Mouse (Mus musculus) liver, embryonic 13.5 days (tissue): ENCODE measurements around the gene Gse1. TPM values are rescaled to one million over a fixed set of nuclear protein-coding genes. Genes with fewer than 3 reads are reported as not detected.
A peak's percentile ranks its signal among the peaks of the same experiment; 100 is the strongest.

ENCODE experiments used
- ATAC-seq: fragments of 200-750 bp; cut with Nextera tagmentation; 2 replicates; pipeline ENCODE4 v1.8.0; 2017; ENCODE audit warnings: low read depth, mild to moderate bottlenecking, moderate number of reproducible peaks, moderate library complexity
- DNase-seq: peaks from one replicate; pipeline ENCODE4 v3.0.0; 2022
- H3K27ac ChIP-seq: fragments of 300-500 bp; sonication (generic); 2 replicates; pipeline ENCODE4 v1.5.1; 2015; ENCODE audit warnings: moderate library complexity, mild to moderate bottlenecking, inconsistent platforms
- H3K27me3 ChIP-seq: fragments of 300-500 bp; sonication (generic); 2 replicates; pipeline ENCODE4 v1.6.1; 2015; ENCODE audit warnings: mild to moderate bottlenecking, inconsistent platforms
- H3K36me3 ChIP-seq: fragments of 300-500 bp; sonication (generic); 2 replicates; pipeline ENCODE4 v1.6.1; 2015; ENCODE audit warnings: mild to moderate bottlenecking, inconsistent platforms
- H3K4me1 ChIP-seq: fragments of 300-500 bp; sonication (generic); replicated peaks from 2 replicates; pipeline ENCODE4 v1.6.1; 2015; ENCODE audit warnings: inconsistent platforms
- H3K4me2 ChIP-seq: fragments of 300-500 bp; sonication (generic); 2 replicates; pipeline ENCODE4 v1.6.1; 2015; ENCODE audit warnings: inconsistent platforms, mild to moderate bottlenecking, moderate library complexity
- H3K4me3 ChIP-seq: fragments of 300-500 bp; sonication (generic); replicated peaks from 2 replicates; pipeline ENCODE4 v1.5.1; 2015; ENCODE audit warnings: mild to moderate bottlenecking, inconsistent platforms
- H3K9ac ChIP-seq: fragments of 300-500 bp; sonication (generic); 2 replicates; pipeline ENCODE4 v1.6.1; 2015; ENCODE audit warnings: mild to moderate bottlenecking, inconsistent platforms
- H3K9me3 ChIP-seq: fragments of 300-500 bp; sonication (generic); replicated peaks from 2 replicates; pipeline ENCODE4 v1.6.1; 2016; ENCODE audit warnings: inconsistent platforms
- WGBS: fragments of 180-500 bp; shearing (Covaris S2); methylation state at CpG from one replicate; pipeline ENCODE4 v1.1.7; 2015; ENCODE audit not compliant: insufficient replicate concordance; 5-methylcytosine and 5-hydroxymethylcytosine counted together
- polyA plus RNA-seq: library from polyadenylated mRNA; unstranded; fragments of >200 nt; fragmentation: Nextera tagmentation; extraction: Ambion mirVana; gene quantifications from 2 replicates; pipeline ENCODE4 v1.2.1, GENCODE M21; 2015

The Gse1 gene
- polyA plus RNA-seq, 1 experiment from 2014 or later = 8.3 TPM

DNA sequence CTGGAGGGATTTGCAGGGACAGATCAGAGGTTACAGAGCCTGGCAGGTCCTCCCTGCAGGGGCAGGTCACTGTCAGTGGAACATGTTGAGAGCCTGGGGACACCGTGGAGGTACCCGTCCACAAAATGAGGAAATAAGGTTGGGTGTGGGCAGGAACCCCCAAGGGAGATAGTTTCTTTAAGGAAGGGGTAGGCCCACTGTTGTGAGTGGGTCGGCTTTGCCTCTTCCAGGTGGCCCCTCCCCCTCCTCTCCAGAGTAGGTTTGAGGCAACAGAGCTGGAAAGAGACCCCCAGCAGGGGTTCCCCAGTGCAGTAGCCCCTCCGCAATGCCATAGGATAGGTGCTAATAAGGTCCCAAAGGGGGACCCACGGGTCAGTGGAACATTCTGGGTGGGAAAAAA lies 274.2 kb downstream of the Gse1 start:
- ATAC-seq (no peak), DNase-seq (no peak)
- no peaks in the 10 kb centered on the region for H3K9me3 ChIP-seq
- peak overlapping the region; percentile 21; the same call in 1 of the 2 replicates for H3K4me2 ChIP-seq
- H3K9ac ChIP-seq = peak overlapping the region; percentile 3; the same call in 1 of the 2 replicates
- WGBS = 29% methylated on average over 5 of the region's 5 CpGs
- H3K27me3 ChIP-seq = no peaks in the 10 kb centered on the region
- no peak overlapping the region for H3K4me3 ChIP-seq
- H3K27ac ChIP-seq = peak overlapping the region; percentile 50; the same call in 1 of the 2 replicates
- H3K36me3 ChIP-seq = peaks cover 22% of the 10 kb centered on the region
- H3K4me1 ChIP-seq = peaks cover 97% of the 10 kb centered on the region

DNA sequence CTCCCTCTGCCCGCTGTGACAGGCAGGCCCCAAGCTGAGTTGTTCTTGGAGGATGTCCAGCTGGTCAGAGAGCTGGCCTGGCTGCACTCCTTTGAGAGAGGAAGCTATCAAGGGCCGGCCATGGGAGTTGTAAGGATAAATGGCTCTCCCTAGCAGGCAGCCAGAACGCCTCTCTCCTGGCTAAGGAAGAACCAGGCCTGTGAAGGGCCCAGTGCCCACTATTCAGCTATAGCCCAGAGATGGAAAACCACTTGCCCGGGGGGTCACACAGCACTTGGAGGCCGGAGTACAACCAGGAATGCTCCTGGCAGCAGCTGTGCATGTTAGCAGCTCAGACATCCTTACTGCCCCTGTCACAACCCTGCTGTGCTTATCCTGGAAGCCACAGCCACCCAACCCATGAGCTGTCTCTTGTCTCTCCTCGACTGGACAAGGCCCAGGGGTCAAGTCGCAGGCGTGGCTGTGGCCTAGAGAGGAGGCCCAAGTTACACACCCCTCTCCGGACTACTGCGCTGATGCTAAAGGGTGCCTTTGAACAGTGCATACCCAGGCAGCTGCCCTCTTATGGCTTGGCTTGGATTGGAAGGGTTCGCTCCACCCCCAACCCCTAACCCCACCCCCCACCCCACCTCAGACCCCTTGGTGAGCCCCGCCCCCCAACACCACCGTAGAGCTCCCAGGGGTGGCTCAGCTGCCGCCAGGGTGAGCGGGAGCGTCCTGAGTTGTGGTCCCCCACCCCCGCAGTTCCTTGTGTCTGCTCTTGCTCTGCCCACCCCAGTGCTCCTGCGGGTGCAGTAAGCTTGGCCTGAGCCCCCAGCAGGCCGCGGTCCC lies 276.2 kb downstream of the Gse1 start:
- WGBS = 22% methylated on average over 20 of the region's 20 CpGs

DNA sequence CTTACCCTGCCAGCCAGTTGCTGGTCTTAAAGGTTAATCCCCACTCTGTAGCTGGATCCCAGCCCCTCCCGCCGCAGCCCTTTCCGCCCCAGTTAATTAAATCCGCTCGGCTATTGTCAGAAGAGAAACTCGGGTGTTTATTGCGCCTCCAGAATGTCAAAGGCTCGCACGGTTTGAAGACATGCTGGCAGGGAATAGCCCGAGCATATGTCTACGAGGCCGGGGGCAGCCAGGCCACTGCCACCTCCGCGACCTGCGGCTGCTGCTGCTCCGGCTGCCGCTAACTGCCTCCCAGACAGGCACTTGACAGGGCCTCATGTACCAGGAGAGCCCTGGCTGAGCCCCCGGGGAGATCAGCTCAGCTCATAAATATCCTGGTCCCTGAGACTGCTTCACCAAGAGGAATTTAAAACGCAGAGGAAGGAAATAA lies 276.8 kb downstream of the Gse1 start:
- H3K9me3 ChIP-seq = no peaks in the 10 kb centered on the region
- H3K36me3 ChIP-seq = peaks cover 25% of the 10 kb centered on the region
- H3K9ac ChIP-seq = peak overlapping the region; percentile 56
- no peaks in the 10 kb centered on the region for H3K27me3 ChIP-seq
- H3K4me1 ChIP-seq = peaks cover 97% of the 10 kb centered on the region
- H3K4me3 ChIP-seq = peak overlapping the region; percentile 13; the same call in 1 of the 2 replicates
- no peak for ATAC-seq
- no peak for DNase-seq
- WGBS = 17% methylated on average over 19 of the region's 19 CpGs
- H3K27ac ChIP-seq = peak overlapping the region; percentile 35
- peak overlapping the region; percentile 52 for H3K4me2 ChIP-seq

More for the DNA sequence above, 276.2 kb downstream of the Gse1 start:
- Histone ChIP-seq H3K36me3 (peaks cover 25% of the 10 kb centered on the region), H3K9ac (peak overlapping the region; percentile 56), H3K4me1 (peaks cover 97% of the 10 kb centered on the region), H3K27ac (peak overlapping the region; percentile 60), H3K4me3 (peak overlapping the region; percentile 13), H3K27me3 (no peaks in the 10 kb centered on the region), H3K4me2 (peak overlapping the region; percentile 52), H3K9me3 (no peaks in the 10 kb centered on the region)
- ATAC-seq (peak; percentile 6; the same call in 1 of the 2 replicates), DNase-seq (no peak)

DNA sequence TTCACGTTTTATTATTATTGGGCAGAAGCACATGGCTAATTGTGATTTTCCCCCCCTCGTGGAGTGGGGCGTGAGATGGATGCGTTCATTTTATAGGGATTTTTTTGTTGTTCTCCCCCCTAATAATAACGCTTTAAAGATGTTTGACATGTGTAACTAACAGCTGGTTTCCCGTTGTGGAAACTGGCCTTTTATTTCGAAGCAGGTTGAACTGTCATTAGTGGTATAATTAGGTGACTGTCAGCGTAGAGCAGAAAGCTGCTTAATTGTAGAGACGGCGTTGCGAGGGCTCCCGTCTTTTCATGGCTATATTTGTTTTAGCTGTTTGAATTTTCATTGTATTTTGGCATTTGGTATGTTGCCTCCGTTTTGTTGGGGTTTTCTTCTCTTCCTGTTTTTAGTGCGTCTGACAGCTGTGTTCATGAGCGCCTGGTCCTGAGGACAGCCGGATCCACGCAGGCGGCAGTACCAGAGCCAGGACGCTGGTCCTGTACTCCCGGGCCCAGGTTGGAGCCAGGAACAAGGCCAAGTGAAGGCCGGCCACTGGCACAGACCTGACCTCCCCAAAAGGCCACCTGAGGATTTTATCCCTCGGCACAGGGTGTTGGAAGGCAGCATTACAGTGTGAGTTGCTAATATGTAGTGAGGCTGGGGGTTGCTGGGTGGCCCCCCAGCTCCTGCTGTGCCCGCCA lies 277.5 kb downstream of the Gse1 start:
- Histone ChIP-seq H3K4me1 (peaks cover 97% of the 10 kb centered on the region), H3K27ac (peak overlapping the region; percentile 39; the same call in 1 of the 2 replicates), H3K36me3 (peaks cover 23% of the 10 kb centered on the region), H3K4me2 (no peak overlapping the region; the same call in 1 of the 2 replicates), H3K9me3 (no peaks in the 10 kb centered on the region), H3K9ac (peak overlapping the region; percentile 56; the same call in 1 of the 2 replicates), H3K4me3 (no peak overlapping the region), H3K27me3 (no peaks in the 10 kb centered on the region)
- 67% methylated on average over 23 of the region's 23 CpGs for WGBS
- DNase-seq (no peak), ATAC-seq (no peak)

DNA sequence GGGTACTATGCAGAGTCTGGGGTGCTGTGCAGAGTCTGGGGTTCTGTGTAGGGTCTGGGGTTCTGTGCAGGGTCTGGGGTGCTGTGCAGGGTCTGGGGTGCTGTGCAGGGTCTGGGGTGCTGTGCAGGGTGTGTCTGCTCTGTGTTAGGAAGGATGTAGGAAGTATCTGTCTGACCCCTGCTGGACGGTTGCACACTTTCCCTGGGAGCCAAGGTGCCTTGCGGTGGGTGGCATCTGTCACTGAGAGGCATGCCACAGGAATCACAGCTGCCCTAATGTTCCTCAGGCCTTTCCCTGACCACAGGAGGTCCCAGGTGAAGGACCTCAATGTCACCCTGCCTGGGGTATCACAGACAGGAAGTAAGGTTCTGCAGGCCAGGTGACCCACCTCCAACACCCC lies 278.3 kb downstream of the Gse1 start:
- Histone ChIP-seq H3K4me1 (peaks cover 97% of the 10 kb centered on the region), H3K4me3 (no peak overlapping the region), H3K27me3 (no peaks in the 10 kb centered on the region), H3K36me3 (peaks cover 21% of the 10 kb centered on the region), H3K9ac (no peak overlapping the region), H3K9me3 (no peaks in the 10 kb centered on the region), H3K4me2 (no peak overlapping the region), H3K27ac (0 out of 2 replicates have a peak overlapping the region, but pooled peaks have one; percentile 39)
- ATAC-seq (no peak), DNase-seq (no peak)
- WGBS = 66% methylated on average over 2 of the region's 2 CpGs

DNA sequence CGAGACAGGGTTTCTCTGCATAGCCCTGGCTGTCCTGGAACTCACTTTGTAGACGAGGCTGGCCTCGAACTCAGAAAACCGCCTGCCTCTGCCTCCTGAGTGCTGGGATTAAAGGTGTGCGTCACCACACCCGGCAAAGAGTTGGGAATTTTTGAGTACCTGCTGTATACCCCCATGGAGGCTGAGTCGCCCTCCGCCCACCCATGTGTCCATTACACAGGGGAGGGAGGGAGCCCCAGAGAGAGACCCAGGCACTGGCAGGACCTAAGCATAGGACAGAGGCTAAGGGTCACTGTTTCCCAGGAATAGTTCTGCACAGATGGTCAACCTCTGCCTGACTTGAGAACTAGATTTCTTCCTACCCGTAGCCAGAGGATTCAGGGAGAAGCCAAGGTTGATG lies 279.0 kb downstream of the Gse1 start:
- Histone ChIP-seq H3K4me1 (peaks cover 97% of the 10 kb centered on the region), H3K36me3 (peaks cover 24% of the 10 kb centered on the region), H3K9ac (no peak overlapping the region), H3K9me3 (no peaks in the 10 kb centered on the region), H3K4me2 (no peak overlapping the region), H3K4me3 (no peak overlapping the region), H3K27ac (peak overlapping the region; percentile 19; the same call in 1 of the 2 replicates), H3K27me3 (no peaks in the 10 kb centered on the region)
- 86% methylated on average over 9 of the region's 9 CpGs for WGBS
- ATAC-seq = no peak
- DNase-seq = no peak

DNA sequence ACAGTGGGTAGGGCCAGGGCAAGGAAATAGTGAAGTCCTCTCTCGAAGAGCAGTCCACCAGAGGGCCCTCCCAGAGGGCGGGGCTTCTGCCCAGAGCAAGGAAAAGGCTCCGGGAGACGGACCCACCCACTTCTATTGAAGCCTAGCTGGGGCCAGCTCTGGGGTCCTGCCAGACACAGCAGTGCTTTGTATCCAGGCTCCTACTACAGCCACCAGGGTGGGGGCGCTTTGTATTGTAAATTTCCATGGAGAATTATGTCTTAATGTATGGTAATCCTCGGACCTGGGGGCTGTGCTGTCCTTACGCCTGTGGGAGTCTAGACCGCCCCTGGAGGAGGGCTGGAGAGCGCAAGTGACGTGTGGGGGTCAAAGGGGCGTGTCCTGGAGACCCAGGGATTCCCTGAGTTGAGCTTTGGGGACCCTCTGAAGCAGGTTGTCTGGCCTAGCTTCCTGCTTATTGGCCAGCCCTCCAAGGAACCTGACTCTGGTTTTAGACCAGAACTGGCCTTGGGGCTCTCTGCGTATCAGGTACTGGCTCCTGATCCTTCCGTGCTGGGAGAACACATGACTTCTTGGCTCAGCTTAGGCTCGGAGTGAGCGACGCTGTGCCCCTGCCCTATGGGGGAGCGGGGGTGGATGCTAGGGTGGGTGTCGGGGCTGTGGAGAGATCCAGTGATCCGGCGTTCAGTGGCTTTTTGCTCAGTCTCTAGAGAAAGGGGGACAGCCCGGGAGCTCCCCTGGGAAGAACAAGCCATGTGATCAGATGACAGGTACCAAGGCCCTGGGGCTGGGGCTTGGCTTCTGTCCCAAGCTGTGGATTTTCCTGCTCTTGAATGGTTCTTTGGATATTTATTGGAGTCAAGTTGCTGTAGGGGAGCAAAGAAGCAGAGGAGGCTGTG lies 281.1 kb downstream of the Gse1 start:
- ATAC-seq (peak; percentile 71), DNase-seq (peak; percentile 64)
- H3K4me2 ChIP-seq = peak overlapping the region; percentile 58
- peaks cover 37% of the 10 kb centered on the region for H3K36me3 ChIP-seq
- no peaks in the 10 kb centered on the region for H3K9me3 ChIP-seq
- H3K4me1 ChIP-seq = peaks cover 97% of the 10 kb centered on the region
- WGBS = 16% methylated on average over 21 of the region's 21 CpGs
- H3K9ac ChIP-seq = peak overlapping the region; percentile 35
- no peaks in the 10 kb centered on the region for H3K27me3 ChIP-seq
- peak overlapping the region; percentile 64 for H3K27ac ChIP-seq
- H3K4me3 ChIP-seq = peak overlapping the region; percentile 25

DNA sequence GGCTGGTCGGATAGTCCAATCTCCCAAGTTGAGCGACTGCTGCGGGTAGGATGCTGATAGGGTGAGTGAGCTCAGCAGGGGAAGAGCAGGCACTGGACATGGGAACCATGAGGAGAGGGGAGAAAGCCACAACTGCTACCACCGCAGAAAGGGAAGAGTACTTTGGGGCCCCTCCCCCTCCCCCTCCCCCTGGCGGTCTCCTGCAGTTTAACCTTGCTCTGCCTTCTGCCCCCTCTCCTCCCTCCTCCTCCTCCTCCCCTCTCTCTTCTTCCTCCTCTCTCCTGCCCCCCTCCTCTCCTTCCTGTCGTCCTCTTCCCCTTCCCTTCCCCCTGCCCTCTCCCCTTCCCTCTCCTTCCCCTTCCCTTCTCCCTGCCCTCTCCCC lies 281.8 kb downstream of the Gse1 start:
- Histone ChIP-seq H3K9ac (peak overlapping the region; percentile 35), H3K36me3 (peaks cover 42% of the 10 kb centered on the region), H3K4me3 (no peak overlapping the region), H3K27ac (peak overlapping the region; percentile 64; the same call in 1 of the 2 replicates), H3K9me3 (no peaks in the 10 kb centered on the region), H3K27me3 (no peaks in the 10 kb centered on the region), H3K4me2 (peak overlapping the region; percentile 58), H3K4me1 (peaks cover 95% of the 10 kb centered on the region)
- DNase-seq (no peak), ATAC-seq (no peak)
- 9% methylated on average over 6 of the region's 6 CpGs for WGBS

DNA sequence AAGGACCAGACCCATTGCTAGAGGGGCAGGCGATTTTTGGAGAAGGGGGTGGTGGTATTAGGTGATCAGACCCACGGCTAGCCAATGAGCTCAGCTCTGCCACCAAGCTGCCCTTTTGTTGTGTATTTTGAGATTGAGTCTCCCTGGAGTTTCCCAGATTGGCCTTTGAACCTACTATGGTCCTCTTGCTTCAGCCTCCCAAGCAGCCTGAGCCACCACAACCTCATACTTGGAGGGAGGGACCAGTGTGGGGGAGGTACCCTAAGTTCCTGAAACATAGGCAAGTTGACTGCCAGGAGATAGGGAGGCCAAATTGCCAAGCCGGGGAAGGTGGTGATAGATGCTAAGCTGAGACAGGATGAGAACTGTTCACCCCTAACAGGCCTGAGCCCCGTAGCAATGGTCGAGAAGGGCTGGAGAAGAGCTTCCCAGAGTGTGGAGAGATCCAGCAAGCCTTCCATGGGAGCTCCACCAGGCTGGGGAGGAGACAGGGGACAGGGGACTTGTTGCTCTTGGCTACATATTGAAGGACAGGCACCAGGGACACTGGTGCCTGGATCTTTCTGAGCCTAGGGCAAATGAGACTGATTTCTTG lies 282.7 kb downstream of the Gse1 start:
- Histone ChIP-seq H3K27ac (peak overlapping the region; percentile 34; the same call in 1 of the 2 replicates), H3K4me3 (no peak overlapping the region), H3K9me3 (no peaks in the 10 kb centered on the region), H3K4me2 (no peak overlapping the region), H3K27me3 (no peaks in the 10 kb centered on the region), H3K36me3 (peaks cover 40% of the 10 kb centered on the region), H3K4me1 (peaks cover 95% of the 10 kb centered on the region), H3K9ac (peak overlapping the region; percentile 40; the same call in 1 of the 2 replicates)
- ATAC-seq = no peak
- 31% methylated on average over 5 of the region's 5 CpGs for WGBS
- no peak for DNase-seq

DNA sequence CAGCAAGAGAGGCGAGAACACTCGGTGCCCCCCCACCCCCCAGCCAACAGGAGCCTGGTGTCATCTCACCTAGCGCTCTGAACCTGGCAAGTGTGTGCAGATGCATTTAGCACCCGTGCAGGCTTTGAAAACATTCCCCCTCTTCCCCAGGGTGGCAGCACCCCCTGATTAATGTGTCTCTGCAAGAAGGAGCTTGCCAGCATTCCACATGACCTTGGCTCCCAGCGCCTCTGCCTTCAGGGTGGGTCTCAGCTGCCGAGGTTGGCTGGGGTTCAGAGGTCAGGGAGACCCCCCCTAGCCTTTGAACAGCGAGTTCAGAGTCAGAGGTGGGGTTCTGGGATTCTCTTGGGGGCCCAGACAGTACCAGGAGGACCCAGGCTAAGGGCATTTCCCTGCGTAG lies 283.5 kb downstream of the Gse1 start:
- Histone ChIP-seq H3K27me3 (no peaks in the 10 kb centered on the region), H3K27ac (peak overlapping the region; percentile 47; the same call in 1 of the 2 replicates), H3K9me3 (no peaks in the 10 kb centered on the region), H3K4me3 (no peak overlapping the region), H3K4me2 (no peak overlapping the region), H3K9ac (peak overlapping the region; percentile 10; the same call in 1 of the 2 replicates), H3K36me3 (peaks cover 36% of the 10 kb centered on the region), H3K4me1 (peaks cover 95% of the 10 kb centered on the region)
- ATAC-seq = no peak
- DNase-seq = no peak
- 75% methylated on average over 8 of the region's 8 CpGs for WGBS
